Mouse (Mus musculus): ENCODE results near the gene Auts2. TPM values are rescaled to one million over a fixed set of nuclear protein-coding genes. Genes with fewer than 3 reads are reported as not detected.

Gene Auts2
- total and polyA plus RNA-seq, 3 experiments = 16.9 to 35.7 (median 28.1) TPM

DNA sequence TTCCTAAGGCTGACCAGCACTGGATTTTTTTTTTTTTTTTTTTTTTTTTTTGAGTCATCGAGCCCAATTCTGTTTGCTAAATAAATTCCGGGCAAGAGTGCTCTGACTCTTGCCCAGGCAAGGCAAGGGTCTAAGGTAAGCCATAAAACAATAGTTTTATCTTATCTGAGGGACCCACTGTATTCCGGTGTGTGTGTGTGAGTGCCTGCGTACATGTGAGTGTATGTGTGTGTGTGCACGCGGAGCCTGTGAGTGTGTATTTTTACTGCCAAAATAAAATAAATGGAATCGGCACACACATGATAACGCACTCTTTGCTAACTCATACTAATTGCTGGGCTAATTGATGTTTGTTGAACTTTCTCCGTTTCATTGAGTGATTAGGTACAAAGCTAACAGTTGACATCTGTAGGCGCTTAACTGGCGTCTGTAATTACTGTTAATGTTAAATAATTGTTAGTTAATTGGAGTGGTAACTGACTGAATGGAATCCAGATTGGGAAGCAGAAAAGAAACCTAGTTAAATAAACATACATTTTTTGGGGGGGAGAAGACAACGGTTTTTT, 1018.2 kb downstream of the Auts2 start:
- Histone ChIP-seq H3K79me2 (replicated peaks; ENCODE audit: control insufficient read depth, insufficient read depth, low read length) (peaks cover 2% of the 10 kb centered on the region), H3K36me3 (ENCODE audit: control insufficient read depth, insufficient read depth, low read length) (no peaks in the 10 kb centered on the region), H3K9ac (ENCODE audit: low read depth, low read length) (no peak overlapping the region), H3K27me3 (ENCODE audit: control insufficient read depth, insufficient read depth, low read length) (no peaks in the 10 kb centered on the region), H3K4me3 (no peak overlapping the region), H3K27ac (no peak overlapping the region), H3K4me1 (ENCODE audit: control insufficient read depth, insufficient read depth, low read length) (no peaks in the 10 kb centered on the region)
- WGBS = 70% methylated on average over 12 of the region's 12 CpGs
- TF ChIP-seq POLR2A (IDR thresholded peaks at IDR 0.05; ENCODE audit: insufficient read depth, low read depth, low read length) (no peak), EP300 (IDR thresholded peaks at IDR 0.05; ENCODE audit: insufficient read depth, low read depth, low read length) (no peak)
- no peak for DNase-seq
- intact Hi-C loops (cut with DNase I) = no loop called here

GRCm38 (mm10) chr5:131519560-131519959, 1023.6 kb downstream of the Auts2 start:
- 76% methylated on average over 3 of the region's 3 CpGs for WGBS

GRCm38 (mm10) chr5:131517677-131518076, 1025.5 kb downstream of the Auts2 start:
- Histone ChIP-seq H3K4me3 (no peak overlapping the region), H3K36me3 (ENCODE audit: control insufficient read depth, insufficient read depth, low read length) (no peaks in the 10 kb centered on the region), H3K9ac (ENCODE audit: low read depth, low read length) (no peak overlapping the region), H3K27me3 (ENCODE audit: control insufficient read depth, insufficient read depth, low read length) (no peaks in the 10 kb centered on the region), H3K79me2 (replicated peaks; ENCODE audit: control insufficient read depth, insufficient read depth, low read length) (no peaks in the 10 kb centered on the region), H3K4me1 (ENCODE audit: control insufficient read depth, insufficient read depth, low read length) (peaks cover 15% of the 10 kb centered on the region), H3K27ac (peak overlapping the region; percentile 40)
- intact Hi-C loops (cut with DNase I) = no loop called here
- peak in 1 of 2 experiments; percentile 45 for DNase-seq
- 3% methylated on average over 4 of the region's 4 CpGs for WGBS
- TF ChIP-seq POLR2A (IDR thresholded peaks at IDR 0.05; ENCODE audit: insufficient read depth, low read depth, low read length) (no peak), CTCF (IDR thresholded peaks at IDR 0.05) (no peak)

More at GRCm38 (mm10) chr5:131519560-131519959, 1023.6 kb downstream of the Auts2 start:
- DNase-seq = no peak
- Histone ChIP-seq H3K36me3 (ENCODE audit: control insufficient read depth, insufficient read depth, low read length) (no peaks in the 10 kb centered on the region), H3K27ac (no peak overlapping the region), H3K9ac (ENCODE audit: low read depth, low read length) (no peak overlapping the region), H3K4me3 (no peak overlapping the region), H3K79me2 (replicated peaks; ENCODE audit: control insufficient read depth, insufficient read depth, low read length) (peaks cover 2% of the 10 kb centered on the region), H3K4me1 (ENCODE audit: control insufficient read depth, insufficient read depth, low read length) (peaks cover 15% of the 10 kb centered on the region), H3K27me3 (ENCODE audit: control insufficient read depth, insufficient read depth, low read length) (no peaks in the 10 kb centered on the region)
- intact Hi-C loops (cut with DNase I) = no loop called here
- TF ChIP-seq CTCF (IDR thresholded peaks at IDR 0.05) = no peak
- no peak for TF ChIP-seq EP300 (IDR thresholded peaks at IDR 0.05; ENCODE audit: insufficient read depth, low read depth, low read length)
- TF ChIP-seq POLR2A (IDR thresholded peaks at IDR 0.05; ENCODE audit: insufficient read depth, low read depth, low read length) = no peak

DNA sequence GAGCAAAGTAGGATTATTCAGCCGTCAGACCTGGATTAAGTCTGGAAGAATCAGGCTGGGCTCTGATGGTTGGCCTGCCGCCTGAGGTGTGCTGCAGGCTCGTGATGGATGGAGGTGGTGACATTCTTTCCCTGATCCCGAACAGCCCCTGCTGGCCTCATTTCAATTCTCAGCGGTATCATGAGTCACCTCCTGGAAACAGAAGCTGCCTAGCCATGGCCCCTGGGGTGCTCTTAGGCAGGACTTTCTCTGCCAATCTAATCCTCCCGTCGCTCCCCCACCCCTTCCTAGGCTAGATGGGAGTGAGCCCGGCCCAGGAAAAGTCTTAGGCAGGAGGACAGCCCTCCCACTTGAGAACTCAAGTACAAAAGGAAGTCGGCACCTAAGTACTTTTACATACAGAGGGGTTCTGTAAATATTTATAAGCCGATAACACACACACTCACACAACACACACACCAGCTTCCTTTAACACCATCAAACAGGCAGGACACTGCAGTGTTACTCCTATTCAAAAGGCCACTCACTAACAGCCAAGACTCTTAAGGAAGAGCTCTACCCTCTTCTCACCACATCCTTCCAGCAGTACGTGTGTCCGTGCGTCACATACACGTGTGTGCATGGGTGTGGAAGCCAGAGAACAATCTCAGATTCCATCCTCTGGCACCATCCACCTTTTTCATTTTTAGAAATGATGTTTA, 1027.3 kb downstream of the Auts2 start:
- Histone ChIP-seq H3K4me1 (ENCODE audit: control insufficient read depth, insufficient read depth, low read length) (peaks cover 15% of the 10 kb centered on the region), H3K79me2 (replicated peaks; ENCODE audit: control insufficient read depth, insufficient read depth, low read length) (0 out of 2 replicates have a peak, but pooled peaks cover 2% of the 10 kb centered on the region), H3K9ac (ENCODE audit: low read depth, low read length) (no peak overlapping the region), H3K4me3 (no peak overlapping the region), H3K27me3 (ENCODE audit: control insufficient read depth, insufficient read depth, low read length) (no peaks in the 10 kb centered on the region), H3K27ac (peak overlapping the region; percentile 10), H3K36me3 (ENCODE audit: control insufficient read depth, insufficient read depth, low read length) (no peaks in the 10 kb centered on the region)
- peak; percentile 35 for TF ChIP-seq CTCF (IDR thresholded peaks at IDR 0.05)
- TF ChIP-seq POLR2A (IDR thresholded peaks at IDR 0.05; ENCODE audit: insufficient read depth, low read depth, low read length) = no peak
- WGBS = 18% methylated on average over 14 of the region's 14 CpGs
- DNase-seq = peak; percentile 65 to 82
- intact Hi-C loops (cut with DNase I) = no loop called here

- DNase-seq = no peak
- intact Hi-C loops (cut with DNase I) = no loop called here
- TF ChIP-seq EP300 (IDR thresholded peaks at IDR 0.05; ENCODE audit: insufficient read depth, low read depth, low read length) (no peak), POLR2A (IDR thresholded peaks at IDR 0.05; ENCODE audit: insufficient read depth, low read depth, low read length) (no peak), CTCF (IDR thresholded peaks at IDR 0.05) (no peak)
- 75% methylated on average over 3 of the region's 3 CpGs for WGBS
- H3K4me3 ChIP-seq = no peak overlapping the region
- no peak overlapping the region for H3K27ac ChIP-seq
- H3K36me3 ChIP-seq (ENCODE audit: control insufficient read depth, insufficient read depth, low read length) = no peaks in the 10 kb centered on the region
- peaks cover 15% of the 10 kb centered on the region for H3K4me1 ChIP-seq (ENCODE audit: control insufficient read depth, insufficient read depth, low read length)
- H3K9ac ChIP-seq (ENCODE audit: low read depth, low read length) = no peak overlapping the region
- H3K27me3 ChIP-seq (ENCODE audit: control insufficient read depth, insufficient read depth, low read length) = no peaks in the 10 kb centered on the region
- H3K79me2 ChIP-seq (replicated peaks; ENCODE audit: control insufficient read depth, insufficient read depth, low read length) = 0 out of 2 replicates have a peak, but pooled peaks cover 4% of the 10 kb centered on the region
These were observed 1029.4 kb downstream of the Auts2 start for GRCm38 (mm10) chr5:131513753-131514152.

- 95% methylated on average over 10 of the region's 10 CpGs for WGBS
- TF ChIP-seq POLR2A (IDR thresholded peaks at IDR 0.05; ENCODE audit: insufficient read depth, low read depth, low read length) (no peak), CTCF (IDR thresholded peaks at IDR 0.05) (no peak), EP300 (IDR thresholded peaks at IDR 0.05; ENCODE audit: insufficient read depth, low read depth, low read length) (no peak)
- DNase-seq = no peak
- no peak overlapping the region for H3K27ac ChIP-seq
- 0 out of 2 replicates have a peak, but pooled peaks cover 4% of the 10 kb centered on the region for H3K79me2 ChIP-seq (replicated peaks; ENCODE audit: control insufficient read depth, insufficient read depth, low read length)
- no peak overlapping the region for H3K4me3 ChIP-seq
- intact Hi-C loops (cut with DNase I) = no loop called here
- H3K9ac ChIP-seq (ENCODE audit: low read depth, low read length) = no peak overlapping the region
- H3K4me1 ChIP-seq (ENCODE audit: control insufficient read depth, insufficient read depth, low read length) = peaks cover 9% of the 10 kb centered on the region
- H3K27me3 ChIP-seq (ENCODE audit: control insufficient read depth, insufficient read depth, low read length) = no peaks in the 10 kb centered on the region
- no peaks in the 10 kb centered on the region for H3K36me3 ChIP-seq (ENCODE audit: control insufficient read depth, insufficient read depth, low read length)
These were observed 1030.5 kb downstream of the Auts2 start for GRCm38 (mm10) chr5:131512617-131513016.

All from heart, adult 2 months (tissue).